Mouse (Mus musculus): ENCODE results near the gene Hivep2. TPM values are rescaled to one million over a fixed set of nuclear protein-coding genes. Genes with fewer than 3 reads are reported as not detected.

The Hivep2 gene
- total RNA-seq, 2 experiments from 2014 or later, result 28.1 to 28.8 TPM

- intact Hi-C loops (cut with DNase I), result loop anchor here (5.0 kb wide), 1 partner anchor 229 kb away; the partner anchor contains the start of gene Hivep2
These were observed 230.1 kb downstream of the Hivep2 start for GRCm38 (mm10) chr10:14195778-14196650.

GRCm38 (mm10) chr10:14196785-14197184 is 230.9 kb downstream of the Hivep2 start:
- intact Hi-C loops (cut with DNase I), result loop anchor here (5.0 kb wide), 1 partner anchor 229 kb away; the partner anchor contains the start of gene Hivep2
- no peak for DNase-seq

More at GRCm38 (mm10) chr10:14195778-14196650, 230.1 kb downstream of the Hivep2 start:
- no peak for DNase-seq

- intact Hi-C loops (cut with DNase I), result loop anchor here (5.0 kb wide), 1 partner anchor 230 kb away; the partner anchor contains the start of gene Hivep2
- no peak for DNase-seq
These were observed 231.4 kb downstream of the Hivep2 start for GRCm38 (mm10) chr10:14197261-14197660.

GRCm38 (mm10) chr10:14199332-14199731 is 233.5 kb downstream of the Hivep2 start:
- intact Hi-C loops (cut with DNase I), result loop anchor here (5.0 kb wide), 1 partner anchor 232 kb away; the partner anchor contains the start of gene Hivep2
- no peak for DNase-seq

- DNase-seq, result peak; percentile 72 to 80
- intact Hi-C loops (cut with DNase I), result loop anchor here (2.0 to 10.0 kb wide), 3 partner anchors 192 to 1186 kb away; no protein-coding TSS in a partner anchor
These were observed 234.4 kb downstream of the Hivep2 start for GRCm38 (mm10) chr10:14200310-14200709.

Other genes starting within 250 kb of the Hivep2 start
- 10 to 100 TPM; 55.5 to 60.1 TPM for gene Aig1, start 97.1 kb upstream of the Hivep2 start, total RNA-seq (2021)